Mouse (Mus musculus): Measurements from ENCODE around the gene Apom. TPM values are rescaled to one million over a fixed set of nuclear protein-coding genes. Genes with fewer than 3 reads are reported as not detected.

The Apom gene
- not detected for polyA plus RNA-seq (2014; fragmentation: Illumina TruSeq; extraction: RNeasy Lipid Tissue Mini Kit (QIAGEN cat#74804))

DNA sequence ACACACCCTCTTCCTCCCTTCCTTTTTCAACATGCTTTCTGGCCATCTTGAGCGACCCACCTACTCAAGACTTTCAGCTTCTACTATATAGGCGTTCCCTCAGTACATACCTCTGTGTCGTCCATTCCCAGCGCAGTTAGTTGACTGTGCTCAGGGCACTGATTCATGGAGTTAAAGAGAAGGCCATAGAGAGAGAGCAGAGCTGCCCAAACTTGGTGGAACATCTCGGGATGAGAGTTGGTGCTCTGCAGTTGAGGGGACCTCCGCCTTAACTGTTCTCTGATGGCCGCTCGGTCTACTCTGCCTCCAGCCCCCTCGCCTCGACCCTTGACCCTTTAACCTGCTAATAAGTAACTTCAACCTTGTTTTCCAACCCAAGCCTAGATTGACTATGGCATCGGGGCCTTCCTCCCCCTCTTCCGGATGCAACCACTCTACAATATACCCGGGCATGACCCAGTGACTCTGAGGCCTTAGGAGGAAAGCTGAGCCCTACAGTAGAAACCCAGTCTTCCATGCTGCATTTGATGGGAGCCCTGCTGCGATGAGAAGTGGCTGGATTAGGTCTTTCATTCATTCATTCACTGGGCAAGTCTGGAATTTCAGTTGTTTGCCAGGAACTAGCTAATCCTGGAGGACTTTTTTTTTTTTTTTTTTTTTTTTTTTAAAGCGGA lies at the start of gene Apom:
Gene Apom, minus strand, starts transcription at position 551 of the 674 bp plus-strand sequence.

DNA sequence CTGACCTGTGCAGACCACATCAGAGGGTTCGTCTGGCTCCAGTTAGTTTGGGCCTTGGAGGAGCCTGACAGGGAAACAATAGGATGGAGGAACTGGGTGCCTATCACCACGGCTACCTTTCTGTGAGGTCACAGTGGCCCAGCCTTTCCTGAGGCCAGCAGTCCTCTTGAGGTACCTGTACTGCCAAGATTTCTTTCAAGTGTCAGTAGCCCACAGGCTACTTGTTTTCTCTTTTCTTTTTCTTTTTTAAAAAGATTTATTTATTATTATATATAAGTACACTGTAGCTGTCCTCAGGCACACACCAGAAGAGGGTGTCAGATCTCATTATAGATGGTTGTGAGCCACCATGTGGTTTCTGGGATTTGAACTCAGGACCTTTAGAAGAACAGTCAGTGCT lies 44.1 kb upstream of the Apom start, which contains the start of gene Aif1:
Gene Aif1, minus strand, starts transcription at position 101 of the 400 bp plus-strand sequence.

DNA sequence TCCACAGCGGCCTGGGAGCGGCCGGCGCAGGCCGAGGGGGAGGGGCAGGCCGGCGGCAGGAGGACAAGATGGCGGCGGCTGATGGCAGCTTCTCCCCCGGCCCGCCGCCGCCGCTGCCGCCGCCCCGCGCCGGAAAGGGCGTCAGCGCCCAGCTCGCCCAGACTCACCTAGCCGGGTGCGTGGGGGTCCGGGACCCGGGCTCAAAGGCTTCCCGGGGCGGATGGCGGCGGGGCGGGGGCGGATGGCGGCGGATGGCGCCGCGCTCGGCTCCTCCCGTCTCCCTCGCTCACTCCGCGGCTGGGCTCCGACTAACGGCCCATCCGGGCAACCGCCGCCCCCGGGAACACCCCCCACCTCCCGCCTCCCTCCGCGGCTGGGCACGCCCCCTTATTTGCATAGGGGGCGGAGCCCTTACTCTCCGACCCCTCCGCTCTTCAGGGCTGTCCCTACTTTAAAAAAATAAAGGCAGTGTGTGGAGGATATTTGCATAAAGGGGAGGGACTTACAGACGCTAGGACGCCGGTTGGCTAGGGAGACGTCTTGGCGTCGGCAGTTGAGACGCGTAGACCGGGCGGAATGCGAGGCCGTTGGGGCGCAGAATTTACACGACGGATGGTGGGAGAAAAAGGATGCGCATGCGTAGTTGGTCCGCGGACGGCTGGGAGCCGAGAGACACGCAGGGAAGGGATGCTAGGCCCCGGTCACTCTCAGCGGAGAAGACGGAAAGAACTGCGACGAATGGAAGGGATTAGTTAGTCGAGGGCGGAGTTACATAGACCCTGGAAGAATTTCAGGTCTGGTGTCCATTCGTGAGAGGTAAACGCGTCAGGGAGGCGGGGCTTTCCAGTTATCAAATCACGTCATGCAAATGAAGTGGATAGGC lies 33.0 kb upstream of the Apom start, which contains the start of gene Prrc2a:
Gene Prrc2a, minus strand, starts transcription at position 330 of the 883 bp plus-strand sequence.

DNA sequence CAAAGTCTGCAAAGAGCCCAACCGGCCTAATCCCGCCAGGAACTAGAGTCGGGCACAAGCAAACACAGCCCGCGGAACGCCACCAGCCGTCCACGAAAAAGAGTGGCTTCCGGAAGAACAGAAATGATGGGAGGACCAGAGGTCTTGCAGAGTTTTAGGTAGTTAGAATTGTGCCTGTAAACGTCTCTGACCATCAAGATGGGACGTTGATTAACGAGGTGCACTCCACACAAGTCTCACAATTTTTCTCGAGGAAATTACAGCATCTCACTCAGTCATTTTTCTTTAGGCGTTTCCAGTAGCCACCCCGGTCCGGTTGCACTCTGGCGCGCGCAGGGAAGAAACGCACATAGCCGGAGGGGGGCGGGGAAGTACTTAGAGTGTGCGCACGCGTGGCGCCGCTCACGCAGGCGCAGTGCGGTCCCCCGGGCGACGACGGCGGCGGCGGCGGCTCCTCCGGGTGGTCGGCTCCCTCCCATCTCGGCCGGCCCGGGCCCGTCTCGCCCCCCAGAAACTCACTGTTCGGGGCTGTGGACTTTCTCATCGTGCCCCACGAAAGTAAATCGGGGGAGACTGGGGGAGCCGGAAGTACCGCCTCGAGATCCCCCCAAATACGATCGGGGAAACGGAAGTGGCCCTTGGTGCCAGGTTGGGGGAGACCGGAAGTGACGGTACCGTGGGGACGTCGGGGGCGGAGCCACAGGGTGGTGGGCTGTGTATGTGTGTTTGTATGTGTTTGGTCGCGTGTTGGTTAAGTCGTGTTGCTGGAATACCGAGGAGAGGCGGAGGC lies 3.1 kb upstream of the Apom start, which contains the start of gene Bag6:
Gene Bag6, plus strand, starts transcription at position 378 of the 790 bp plus-strand sequence.

DNA sequence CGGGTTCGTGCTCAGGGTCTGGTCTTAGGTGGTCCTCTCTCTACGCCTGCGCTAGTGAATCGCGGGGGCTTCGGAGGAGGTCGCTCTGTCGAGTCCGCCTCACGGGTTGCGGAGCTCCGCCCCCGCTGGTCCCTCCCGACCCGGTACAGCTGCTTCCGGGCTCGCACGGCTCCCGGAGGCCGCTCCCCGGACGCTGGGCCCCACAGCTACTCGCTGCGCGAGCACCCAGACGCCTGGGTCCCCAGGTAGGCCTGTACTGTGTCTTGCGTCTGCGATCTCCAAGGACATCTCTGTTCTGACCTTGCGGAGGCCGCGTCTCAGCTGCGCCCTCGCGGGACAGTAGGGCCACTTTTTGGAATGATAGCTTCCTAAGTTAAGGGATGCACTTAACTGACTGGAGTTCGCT lies 5.6 kb downstream of the Apom start, which contains the start of gene D17H6S53E:
Gene D17H6S53E, plus strand, starts transcription at position 168 of the 406 bp plus-strand sequence.

DNA sequence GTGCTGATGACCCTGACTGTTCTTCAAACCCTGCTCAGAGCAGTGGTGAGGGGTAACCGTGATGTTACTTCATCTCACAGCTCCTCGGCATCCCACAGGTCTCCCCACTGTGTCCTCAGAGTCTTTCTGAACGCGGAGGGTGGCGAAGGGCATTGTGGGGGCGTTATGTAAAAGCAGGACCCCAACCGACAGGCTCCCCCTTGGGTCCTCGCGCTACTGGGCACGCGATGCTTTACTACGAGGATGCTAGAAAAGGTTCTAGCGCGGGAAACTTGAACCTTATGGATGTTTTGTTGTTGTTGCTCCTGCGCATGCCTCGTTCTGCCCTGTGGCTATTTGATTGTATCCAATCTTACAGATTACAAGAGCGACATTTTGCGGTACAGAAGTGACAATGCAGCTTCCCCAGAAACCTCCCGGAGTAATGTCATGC lies 10.0 kb downstream of the Apom start, which contains the start of gene Csnk2b:
Gene Csnk2b, minus strand, starts transcription at position 183 of the 433 bp plus-strand sequence.

DNA sequence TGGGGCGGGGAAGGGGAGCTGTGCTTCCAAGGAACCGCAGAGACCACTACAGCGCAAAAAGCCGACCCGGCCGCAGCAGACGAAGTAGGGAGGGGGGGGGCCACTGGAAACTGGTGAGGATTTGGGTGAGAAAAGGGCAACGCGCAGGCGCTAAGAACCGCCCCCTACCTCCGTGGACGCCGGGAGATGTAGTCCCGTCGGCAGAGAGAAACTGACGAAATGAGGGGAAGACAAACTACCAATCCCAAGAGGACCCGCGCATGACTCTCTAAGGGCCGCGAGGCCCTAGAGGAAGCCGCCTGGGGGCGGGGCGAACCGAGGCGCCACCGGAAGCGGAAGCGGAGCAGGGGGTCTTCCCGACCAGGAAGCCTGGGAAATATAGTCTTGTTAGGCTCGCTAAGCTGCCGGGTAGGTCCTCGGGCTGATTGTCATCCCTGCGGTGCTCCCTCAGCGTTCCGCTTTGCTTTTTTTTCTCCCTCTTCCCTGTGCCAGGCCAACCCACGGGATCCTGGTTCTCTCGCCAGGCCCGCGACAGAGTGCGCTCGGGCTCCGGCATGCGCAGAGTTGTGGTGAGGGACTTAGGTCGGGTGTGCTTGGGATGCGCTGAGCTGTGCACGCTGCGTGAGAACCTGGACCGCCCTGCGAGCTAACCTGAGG lies 10.6 kb downstream of the Apom start, which contains the start of gene Gpank1:
Gene Gpank1, plus strand, starts transcription at position 313 of the 657 bp plus-strand sequence.

DNA sequence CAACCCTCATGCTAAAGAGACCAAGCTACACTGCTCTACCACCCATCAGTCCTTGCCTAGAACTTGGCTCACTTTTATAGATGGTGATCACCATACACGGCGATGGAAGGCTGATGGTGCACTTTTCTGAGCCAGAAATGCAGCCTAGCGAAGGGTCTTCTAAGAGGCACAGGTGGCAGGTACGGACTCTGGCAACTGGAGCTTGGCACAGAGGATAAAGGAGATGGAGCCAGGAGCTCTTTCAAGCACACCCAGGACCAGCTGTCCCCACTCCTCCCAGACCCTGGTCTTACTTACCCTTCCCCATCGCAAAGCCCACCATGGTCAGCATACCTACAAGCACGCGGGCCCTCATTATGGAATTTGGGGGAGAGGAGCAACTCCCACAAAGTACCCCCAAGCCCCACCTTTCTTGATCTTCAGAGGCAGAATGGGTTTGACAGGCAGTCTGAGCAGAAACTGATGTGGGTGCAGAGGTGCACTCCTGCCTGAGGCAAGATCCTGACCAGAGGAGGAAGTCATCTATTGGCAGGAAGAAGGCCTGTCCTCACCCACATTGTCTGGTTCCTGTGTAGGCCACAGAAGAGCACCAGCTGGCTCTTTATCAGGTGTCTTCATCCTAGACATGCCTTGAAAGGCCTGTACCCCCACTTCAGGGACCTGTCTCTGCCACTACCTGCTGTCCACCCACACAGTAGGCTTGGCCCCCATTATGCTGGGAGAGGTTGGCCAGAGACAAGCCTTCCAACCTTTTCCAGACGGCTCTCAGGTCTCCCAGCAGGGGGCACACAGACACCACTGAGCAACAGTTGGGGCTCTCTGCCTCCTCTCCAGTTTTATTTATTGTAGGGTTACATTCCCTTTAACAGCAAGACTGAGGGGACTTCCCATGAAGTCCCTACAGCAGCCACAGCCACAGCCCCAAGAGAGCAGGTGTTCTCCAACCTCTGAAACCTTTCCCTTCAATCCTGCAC lies 16.5 kb downstream of the Apom start, which contains the start of gene Ly6g5b:
Gene Ly6g5b, minus strand, starts transcription at position 383 of the 974 bp plus-strand sequence.

DNA sequence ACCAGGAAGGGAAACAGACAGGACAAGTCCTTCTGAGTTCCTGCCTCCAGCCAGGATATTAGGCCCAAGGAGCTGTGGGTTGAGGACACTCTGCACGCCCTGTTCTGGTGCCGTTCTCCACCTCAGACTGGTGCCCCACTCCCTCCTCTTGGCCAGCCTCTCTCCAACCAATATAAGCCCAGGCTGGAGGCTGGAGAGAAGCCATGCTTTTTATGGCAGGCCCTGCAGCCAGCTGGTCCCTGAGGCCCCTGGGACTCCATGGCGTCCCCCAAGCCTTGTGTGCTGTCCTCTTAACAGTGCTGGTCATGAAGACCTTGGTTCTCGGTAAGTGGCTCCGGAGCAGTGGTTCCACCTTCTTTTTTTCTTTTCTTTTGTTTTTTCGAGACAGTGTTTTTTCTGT lies 23.8 kb downstream of the Apom start, which contains the start of gene Ly6g5c:
Gene Ly6g5c, plus strand, starts transcription at position 183 of the 400 bp plus-strand sequence.

DNA sequence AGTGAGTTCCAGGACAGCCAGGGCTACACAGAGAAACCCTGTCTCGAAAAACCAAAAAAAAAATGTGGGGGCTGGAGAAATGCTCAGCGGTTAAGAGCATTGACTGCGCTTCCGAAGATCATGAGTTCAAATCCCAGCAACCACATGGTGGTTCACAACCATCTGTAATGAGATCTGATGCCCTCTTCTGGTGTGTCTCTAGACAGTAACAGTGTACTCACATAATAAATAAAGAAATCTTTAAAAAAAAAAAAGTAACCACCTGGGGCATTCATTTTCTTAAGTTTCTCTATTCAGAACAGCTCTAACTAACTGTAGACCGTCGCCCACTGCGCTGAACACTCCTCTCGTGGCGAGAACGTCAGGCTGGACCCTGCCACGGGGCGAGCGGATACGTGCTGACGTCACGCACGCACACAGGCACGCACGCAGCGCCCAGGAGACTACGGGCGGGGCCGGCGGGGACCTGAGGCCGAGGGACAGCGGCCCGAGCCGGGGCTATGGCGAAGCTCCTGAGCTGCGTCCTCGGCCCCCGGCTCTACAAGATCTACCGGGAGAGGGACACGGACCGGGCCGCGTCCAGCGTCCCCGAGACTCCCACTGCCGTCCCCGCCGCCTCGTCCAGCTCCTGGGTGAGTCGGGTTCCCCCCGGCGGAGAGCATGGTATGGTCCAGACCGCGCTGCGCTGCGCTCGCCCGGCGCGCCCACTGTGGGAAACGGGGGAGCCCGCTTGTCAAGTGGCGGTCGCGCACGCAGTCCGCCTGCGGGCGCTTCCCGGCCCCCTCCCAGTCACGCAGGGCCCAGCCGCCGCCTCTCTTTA lies 42.8 kb downstream of the Apom start, which contains the start of gene Abhd16a:
Gene Abhd16a, plus strand, starts transcription at position 439 of the 820 bp plus-strand sequence.

DNA sequence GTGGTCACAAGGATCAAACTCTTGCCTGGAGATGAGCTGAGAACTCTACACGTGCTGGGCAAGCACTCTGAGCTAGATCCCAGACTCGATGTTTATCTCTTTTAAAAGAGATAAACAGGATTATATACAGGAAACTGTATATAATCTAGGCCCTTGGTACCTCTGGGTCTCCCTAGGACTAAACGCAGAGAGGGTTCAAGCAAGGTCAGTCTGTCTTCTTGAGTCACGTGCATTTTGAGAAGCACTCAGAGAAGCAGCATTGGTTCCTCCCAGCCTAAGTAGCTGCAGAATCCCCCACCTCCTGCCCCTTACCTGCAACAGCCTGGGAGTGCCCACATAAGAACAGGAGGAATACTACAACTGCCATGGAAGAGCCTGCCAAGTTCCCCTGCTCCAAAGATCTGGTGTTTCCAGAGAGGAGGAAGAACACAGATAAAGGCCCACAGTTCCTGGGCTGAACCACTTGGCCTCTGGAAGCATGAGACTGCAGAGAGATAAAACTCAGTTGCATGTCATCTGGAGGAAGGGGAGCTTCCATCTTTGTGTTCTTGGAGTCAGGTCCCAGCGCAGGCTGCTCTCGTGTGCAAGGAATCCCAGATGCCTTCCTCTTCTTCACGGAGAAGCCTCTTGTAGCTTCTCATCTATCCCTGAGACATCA lies 46.5 kb downstream of the Apom start, which contains the start of gene Ly6g6f:
Gene Ly6g6f, minus strand, starts transcription at position 403 of the 658 bp plus-strand sequence.

Other genes starting within 250 kb of the Apom start
- gene C2, start 233.8 kb downstream of the Apom start, polyA plus RNA-seq (2014; fragmentation: Illumina TruSeq; extraction: RNeasy Lipid Tissue Mini Kit (QIAGEN cat#74804)): 11.5 TPM
- 9.4 TPM for gene Ehmt2, start 233.6 kb downstream of the Apom start, polyA plus RNA-seq (2014; fragmentation: Illumina TruSeq; extraction: RNeasy Lipid Tissue Mini Kit (QIAGEN cat#74804))
- gene Slc44a4, start 217.6 kb downstream of the Apom start, polyA plus RNA-seq (2014; fragmentation: Illumina TruSeq; extraction: RNeasy Lipid Tissue Mini Kit (QIAGEN cat#74804)): 0.20 TPM
- 1.8 TPM for gene Neu1, start 200.8 kb downstream of the Apom start, polyA plus RNA-seq (2014; fragmentation: Illumina TruSeq; extraction: RNeasy Lipid Tissue Mini Kit (QIAGEN cat#74804))
- gene Hspa1b, start 172.8 kb downstream of the Apom start, polyA plus RNA-seq (2014; fragmentation: Illumina TruSeq; extraction: RNeasy Lipid Tissue Mini Kit (QIAGEN cat#74804)): 16.9 TPM
- gene Gm20481, start 162.1 kb downstream of the Apom start, polyA plus RNA-seq (2014; fragmentation: Illumina TruSeq; extraction: RNeasy Lipid Tissue Mini Kit (QIAGEN cat#74804)): not detected
- 8.2 TPM for gene Hspa1a, start 159.9 kb downstream of the Apom start, polyA plus RNA-seq (2014; fragmentation: Illumina TruSeq; extraction: RNeasy Lipid Tissue Mini Kit (QIAGEN cat#74804))
- not detected for gene Hspa1l, start 159.3 kb downstream of the Apom start, polyA plus RNA-seq (2014; fragmentation: Illumina TruSeq; extraction: RNeasy Lipid Tissue Mini Kit (QIAGEN cat#74804))
- 19.2 TPM for gene Lsm2, start 150.2 kb downstream of the Apom start, polyA plus RNA-seq (2014; fragmentation: Illumina TruSeq; extraction: RNeasy Lipid Tissue Mini Kit (QIAGEN cat#74804))
- 6.0 TPM for gene Vars, start 131.1 kb downstream of the Apom start, polyA plus RNA-seq (2014; fragmentation: Illumina TruSeq; extraction: RNeasy Lipid Tissue Mini Kit (QIAGEN cat#74804))
- not detected for gene Vwa7, start 115.5 kb downstream of the Apom start, polyA plus RNA-seq (2014; fragmentation: Illumina TruSeq; extraction: RNeasy Lipid Tissue Mini Kit (QIAGEN cat#74804))
- not detected for gene Sapcd1, start 104.0 kb downstream of the Apom start, polyA plus RNA-seq (2014; fragmentation: Illumina TruSeq; extraction: RNeasy Lipid Tissue Mini Kit (QIAGEN cat#74804))
- gene Msh5, start 85.3 kb downstream of the Apom start, polyA plus RNA-seq (2014; fragmentation: Illumina TruSeq; extraction: RNeasy Lipid Tissue Mini Kit (QIAGEN cat#74804)): 0.68 TPM
- 25.1 TPM for gene Clic1, start 82.1 kb downstream of the Apom start, polyA plus RNA-seq (2014; fragmentation: Illumina TruSeq; extraction: RNeasy Lipid Tissue Mini Kit (QIAGEN cat#74804))
- 2.7 TPM for gene Ddah2, start 73.0 kb downstream of the Apom start, polyA plus RNA-seq (2014; fragmentation: Illumina TruSeq; extraction: RNeasy Lipid Tissue Mini Kit (QIAGEN cat#74804))
- not detected for gene Ly6g6c, start 66.7 kb downstream of the Apom start, polyA plus RNA-seq (2014; fragmentation: Illumina TruSeq; extraction: RNeasy Lipid Tissue Mini Kit (QIAGEN cat#74804))
- gene Mpig6b, start 65.9 kb downstream of the Apom start, polyA plus RNA-seq (2014; fragmentation: Illumina TruSeq; extraction: RNeasy Lipid Tissue Mini Kit (QIAGEN cat#74804)): 0.20 TPM
- gene Ly6g6e, start 55.1 kb downstream of the Apom start, polyA plus RNA-seq (2014; fragmentation: Illumina TruSeq; extraction: RNeasy Lipid Tissue Mini Kit (QIAGEN cat#74804)): not detected
- gene Ly6g6d, start 54.0 kb downstream of the Apom start, polyA plus RNA-seq (2014; fragmentation: Illumina TruSeq; extraction: RNeasy Lipid Tissue Mini Kit (QIAGEN cat#74804)): not detected
- gene Ly6g6f, start 46.4 kb downstream of the Apom start, polyA plus RNA-seq (2014; fragmentation: Illumina TruSeq; extraction: RNeasy Lipid Tissue Mini Kit (QIAGEN cat#74804)): not detected
- gene Abhd16a, start 42.8 kb downstream of the Apom start, polyA plus RNA-seq (2014; fragmentation: Illumina TruSeq; extraction: RNeasy Lipid Tissue Mini Kit (QIAGEN cat#74804)): 3.5 TPM
- gene Ly6g5c, start 23.8 kb downstream of the Apom start, polyA plus RNA-seq (2014; fragmentation: Illumina TruSeq; extraction: RNeasy Lipid Tissue Mini Kit (QIAGEN cat#74804)): not detected
- gene Ly6g5b, start 16.6 kb downstream of the Apom start, polyA plus RNA-seq (2014; fragmentation: Illumina TruSeq; extraction: RNeasy Lipid Tissue Mini Kit (QIAGEN cat#74804)): not detected
- gene Gpank1, start 10.6 kb downstream of the Apom start, polyA plus RNA-seq (2014; fragmentation: Illumina TruSeq; extraction: RNeasy Lipid Tissue Mini Kit (QIAGEN cat#74804)): 0.91 TPM
- 117 TPM for gene Csnk2b, start 10.0 kb downstream of the Apom start, polyA plus RNA-seq (2014; fragmentation: Illumina TruSeq; extraction: RNeasy Lipid Tissue Mini Kit (QIAGEN cat#74804))
- 0.83 TPM for gene D17H6S53E, start 5.7 kb downstream of the Apom start, polyA plus RNA-seq (2014; fragmentation: Illumina TruSeq; extraction: RNeasy Lipid Tissue Mini Kit (QIAGEN cat#74804))
- gene Bag6, start 3.1 kb upstream of the Apom start, polyA plus RNA-seq (2014; fragmentation: Illumina TruSeq; extraction: RNeasy Lipid Tissue Mini Kit (QIAGEN cat#74804)): 9.7 TPM
- gene Prrc2a, start 32.8 kb upstream of the Apom start, polyA plus RNA-seq (2014; fragmentation: Illumina TruSeq; extraction: RNeasy Lipid Tissue Mini Kit (QIAGEN cat#74804)): 10.0 TPM
- gene Aif1, start 44.0 kb upstream of the Apom start, polyA plus RNA-seq (2014; fragmentation: Illumina TruSeq; extraction: RNeasy Lipid Tissue Mini Kit (QIAGEN cat#74804)): 5.8 TPM
- gene Lst1, start 56.4 kb upstream of the Apom start, polyA plus RNA-seq (2014; fragmentation: Illumina TruSeq; extraction: RNeasy Lipid Tissue Mini Kit (QIAGEN cat#74804)): not detected
- gene Ltb, start 62.4 kb upstream of the Apom start, polyA plus RNA-seq (2014; fragmentation: Illumina TruSeq; extraction: RNeasy Lipid Tissue Mini Kit (QIAGEN cat#74804)): not detected
- not detected for gene Tnf, start 70.0 kb upstream of the Apom start, polyA plus RNA-seq (2014; fragmentation: Illumina TruSeq; extraction: RNeasy Lipid Tissue Mini Kit (QIAGEN cat#74804))
- gene Lta, start 73.3 kb upstream of the Apom start, polyA plus RNA-seq (2014; fragmentation: Illumina TruSeq; extraction: RNeasy Lipid Tissue Mini Kit (QIAGEN cat#74804)): not detected
- not detected for gene Gm16181, start 88.8 kb upstream of the Apom start, polyA plus RNA-seq (2014; fragmentation: Illumina TruSeq; extraction: RNeasy Lipid Tissue Mini Kit (QIAGEN cat#74804))
- 5.4 TPM for gene Atp6v1g2, start 101.6 kb upstream of the Apom start, polyA plus RNA-seq (2014; fragmentation: Illumina TruSeq; extraction: RNeasy Lipid Tissue Mini Kit (QIAGEN cat#74804))
- gene Nfkbil1, start 103.7 kb upstream of the Apom start, polyA plus RNA-seq (2014; fragmentation: Illumina TruSeq; extraction: RNeasy Lipid Tissue Mini Kit (QIAGEN cat#74804)): not detected
- gene Ddx39b, start 109.7 kb upstream of the Apom start, polyA plus RNA-seq (2014; fragmentation: Illumina TruSeq; extraction: RNeasy Lipid Tissue Mini Kit (QIAGEN cat#74804)): 7.3 TPM
- gene H2-D1, start 130.7 kb upstream of the Apom start, polyA plus RNA-seq (2014; fragmentation: Illumina TruSeq; extraction: RNeasy Lipid Tissue Mini Kit (QIAGEN cat#74804)): 26.9 TPM
- not detected for gene H2-Q1, start 188.4 kb upstream of the Apom start, polyA plus RNA-seq (2014; fragmentation: Illumina TruSeq; extraction: RNeasy Lipid Tissue Mini Kit (QIAGEN cat#74804))
- gene H2-Q2, start 210.2 kb upstream of the Apom start, polyA plus RNA-seq (2014; fragmentation: Illumina TruSeq; extraction: RNeasy Lipid Tissue Mini Kit (QIAGEN cat#74804)): 2.1 TPM
- gene H2-Q4, start 247.6 kb upstream of the Apom start, polyA plus RNA-seq (2014; fragmentation: Illumina TruSeq; extraction: RNeasy Lipid Tissue Mini Kit (QIAGEN cat#74804)): 21.8 TPM